Mouse (Mus musculus) embryo, embryonic 10 days (tissue): Measurements from ENCODE around the gene Minpp1.

Experiments
- DNase-seq: peaks from one replicate; pipeline ENCODE4 v3.0.0-alpha.2; 2015; ENCODE audit warnings: low spot score

The Minpp1 gene

GRCm38 (mm10) chr19:32489166-32489895 lies 3.8 kb downstream of the Minpp1 start:
- no peak for DNase-seq

DNA sequence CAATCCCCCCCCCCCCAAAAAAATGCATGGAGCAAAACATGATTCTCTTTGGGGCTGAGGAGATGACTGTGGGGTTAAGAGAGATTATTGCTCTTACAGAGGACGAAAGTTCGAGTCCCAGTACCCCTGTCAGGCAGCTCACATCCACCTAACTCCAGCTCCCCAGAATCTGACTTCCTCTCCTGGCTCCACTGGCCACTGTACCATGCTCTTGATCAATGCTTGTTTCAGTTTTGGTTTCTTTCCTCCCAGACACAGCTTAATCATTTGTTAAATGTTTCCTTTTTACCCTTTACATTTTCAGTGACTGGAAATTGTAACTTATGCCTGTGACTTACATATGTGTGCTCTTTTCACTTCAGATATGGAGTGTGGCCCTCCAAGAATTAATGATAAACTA lies 5.4 kb downstream of the Minpp1 start:
- DNase-seq: no peak

- no peak for DNase-seq
Measured at GRCm38 (mm10) chr19:32492339-32492738, 6.8 kb downstream of the Minpp1 start.

- DNase-seq: no peak
Measured at GRCm38 (mm10) chr19:32492981-32493380, 7.4 kb downstream of the Minpp1 start.

DNA sequence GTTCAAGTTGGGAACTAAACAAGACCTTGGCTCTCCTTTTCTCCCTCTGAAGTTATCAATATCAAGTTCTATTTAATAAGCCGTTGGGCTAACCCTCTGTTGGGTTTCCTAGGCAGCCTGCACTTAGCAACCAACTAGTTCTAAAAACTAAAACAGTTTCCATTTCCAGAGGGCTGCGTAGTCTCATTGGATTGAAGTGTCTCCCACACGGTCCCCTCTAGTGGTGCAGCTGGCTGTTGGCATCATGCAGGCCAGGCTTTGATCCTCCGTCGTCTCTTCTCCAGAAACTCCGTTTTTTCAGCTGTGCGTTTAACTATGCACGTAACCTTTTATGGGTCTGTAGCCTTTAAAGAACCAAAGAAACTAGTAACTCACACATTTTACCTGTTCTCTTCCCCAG lies 7.9 kb downstream of the Minpp1 start:
- DNase-seq: no peak

DNA sequence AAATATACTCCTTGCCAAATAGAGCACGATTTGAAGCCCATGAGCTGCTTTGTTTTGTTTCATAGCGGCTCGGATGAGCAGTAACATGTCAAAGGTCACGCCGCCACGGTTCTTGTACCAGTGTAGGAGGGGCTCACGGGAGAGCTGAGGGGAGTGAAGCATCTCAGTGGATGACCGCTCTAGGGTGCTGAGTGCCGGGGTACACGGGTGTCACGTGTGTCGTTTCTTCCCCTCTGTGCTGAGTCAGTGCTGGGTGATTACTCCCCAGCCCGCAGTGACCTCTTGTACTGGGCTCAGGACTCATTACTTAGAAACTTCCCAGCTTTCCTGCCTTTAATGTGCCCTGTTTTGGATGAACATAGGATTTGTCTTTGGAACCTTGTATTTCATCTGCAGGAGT lies 9.0 kb downstream of the Minpp1 start:
- DNase-seq: no peak

- DNase-seq: no peak
Measured at GRCm38 (mm10) chr19:32495034-32495433, 9.5 kb downstream of the Minpp1 start.

GRCm38 (mm10) chr19:32497411-32497810 lies 11.8 kb downstream of the Minpp1 start:
- no peak for DNase-seq

DNA sequence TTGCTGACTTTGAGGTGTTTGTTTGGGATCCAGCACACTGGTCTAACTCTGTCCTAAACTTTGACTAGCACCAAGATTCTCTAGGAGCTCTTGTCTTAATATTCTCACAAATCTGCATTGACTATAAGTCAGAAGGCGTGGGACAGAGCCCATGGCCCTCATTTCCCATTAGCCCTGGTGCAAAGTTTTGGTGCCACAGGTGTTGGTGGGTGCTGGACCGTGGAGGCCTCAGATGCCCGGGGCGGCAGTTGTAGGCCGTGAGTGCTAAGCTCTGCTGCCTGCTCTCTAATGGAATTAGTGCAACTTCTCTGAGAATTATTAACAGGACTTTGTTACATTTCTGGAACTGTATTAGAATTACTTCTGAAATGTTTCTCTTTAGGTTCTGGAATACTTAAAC lies 12.4 kb downstream of the Minpp1 start:
- no peak for DNase-seq

DNA sequence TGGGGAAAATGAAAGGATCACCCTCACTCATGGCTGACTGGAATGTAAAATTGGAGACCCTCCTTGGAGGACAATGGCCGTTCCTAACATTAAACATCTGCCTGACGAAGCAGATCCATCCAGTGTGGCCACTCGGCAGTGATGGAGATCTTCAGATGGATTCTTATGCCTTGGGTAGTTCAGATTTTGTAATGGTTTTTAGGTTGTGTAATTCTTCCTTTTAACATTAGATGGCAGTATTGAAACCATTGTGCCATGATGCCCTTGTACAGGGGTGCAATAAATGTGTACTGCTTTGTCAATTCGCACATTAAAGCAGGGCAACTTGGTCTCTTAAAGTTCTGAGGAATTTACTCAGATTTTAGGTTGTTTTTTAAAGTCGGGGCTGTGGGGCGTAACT lies 15.8 kb downstream of the Minpp1 start:
- peak; percentile 11 for DNase-seq

DNA sequence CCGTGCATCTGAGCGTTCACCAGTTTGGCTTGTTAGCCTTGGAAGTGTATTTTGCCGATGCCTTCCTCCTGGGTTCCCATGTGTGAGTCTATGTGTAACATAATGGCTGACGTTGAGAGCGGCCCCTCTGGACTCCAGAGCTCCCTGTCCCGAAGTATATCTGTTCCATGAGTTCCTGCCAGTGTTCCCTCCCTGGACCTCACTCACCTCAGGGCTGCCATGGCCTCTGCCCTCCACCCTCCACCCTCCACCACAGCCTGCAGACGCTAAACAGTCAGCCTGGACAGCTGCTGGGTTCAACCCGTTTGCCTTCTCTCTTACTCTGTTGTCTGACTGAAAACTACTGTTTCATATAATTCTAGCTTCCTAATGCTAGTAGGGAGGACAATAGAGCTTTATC lies 20.5 kb downstream of the Minpp1 start:
- DNase-seq: no peak

GRCm38 (mm10) chr19:32506514-32506913 lies 20.9 kb downstream of the Minpp1 start:
- no peak for DNase-seq

DNA sequence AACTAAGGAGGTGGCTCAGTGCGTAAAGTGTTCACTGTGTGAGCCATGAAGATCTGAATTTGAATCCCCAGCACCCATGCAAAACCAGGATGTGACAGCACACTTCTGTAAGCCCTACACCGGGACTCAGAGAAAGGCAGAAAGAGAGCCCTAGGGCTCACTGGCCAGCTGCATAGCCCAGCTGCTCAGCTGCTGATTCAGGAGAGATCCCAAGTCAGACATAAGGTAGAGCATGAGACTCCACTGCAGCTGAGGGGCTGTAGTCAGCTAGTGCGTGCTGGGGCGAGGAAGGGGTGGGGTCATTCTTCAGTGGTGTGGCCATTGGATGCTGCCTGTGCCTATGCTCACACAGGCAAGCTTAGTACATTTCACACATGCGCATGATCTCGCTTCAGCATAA lies 21.5 kb downstream of the Minpp1 start:
- DNase-seq: no peak

DNA sequence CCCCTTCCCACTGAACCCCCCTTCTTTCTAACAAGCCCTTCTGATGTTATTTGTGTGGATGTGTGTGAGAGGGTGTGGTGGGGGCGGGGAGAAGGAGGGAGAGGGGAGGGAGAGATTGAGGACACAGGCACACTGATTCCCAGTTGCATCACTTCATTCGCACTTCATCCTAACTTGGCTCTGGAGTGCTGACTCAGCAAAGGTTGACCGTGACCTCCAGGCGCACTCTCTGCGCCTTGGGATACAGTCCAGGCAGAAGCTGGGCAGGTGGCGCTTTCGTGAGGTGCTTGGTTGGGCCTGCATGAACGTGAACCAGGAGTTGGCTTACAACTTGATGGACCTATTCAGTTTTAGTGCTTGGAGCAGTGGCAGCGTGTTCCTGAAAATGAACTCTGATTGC lies 22.0 kb downstream of the Minpp1 start:
- DNase-seq: no peak

- DNase-seq: peak; percentile 19
Measured at GRCm38 (mm10) chr19:32510267-32510666, 24.7 kb downstream of the Minpp1 start.

DNA sequence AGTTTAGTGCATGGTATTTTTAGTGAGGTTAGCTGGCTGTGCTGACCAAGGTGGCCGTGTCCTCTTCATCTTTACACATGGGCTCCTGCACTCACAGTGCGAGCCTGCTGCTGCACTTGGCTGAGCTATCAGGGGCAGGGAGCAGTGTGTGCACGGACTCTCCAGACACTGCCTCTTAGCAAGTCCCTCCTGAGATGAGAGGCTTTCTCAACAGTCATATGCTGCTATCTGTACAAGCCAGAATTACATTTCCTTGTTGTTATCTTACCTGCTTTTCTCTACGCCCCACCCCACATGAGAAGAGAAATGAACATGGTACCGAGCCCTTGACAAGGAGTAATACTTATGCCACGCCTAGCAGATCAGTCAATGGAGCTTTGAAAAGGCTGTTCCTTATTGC lies 25.4 kb downstream of the Minpp1 start:
- DNase-seq: no peak

GRCm38 (mm10) chr19:32512518-32512917 lies 26.9 kb downstream of the Minpp1 start:
- DNase-seq: peak; percentile 23

DNA sequence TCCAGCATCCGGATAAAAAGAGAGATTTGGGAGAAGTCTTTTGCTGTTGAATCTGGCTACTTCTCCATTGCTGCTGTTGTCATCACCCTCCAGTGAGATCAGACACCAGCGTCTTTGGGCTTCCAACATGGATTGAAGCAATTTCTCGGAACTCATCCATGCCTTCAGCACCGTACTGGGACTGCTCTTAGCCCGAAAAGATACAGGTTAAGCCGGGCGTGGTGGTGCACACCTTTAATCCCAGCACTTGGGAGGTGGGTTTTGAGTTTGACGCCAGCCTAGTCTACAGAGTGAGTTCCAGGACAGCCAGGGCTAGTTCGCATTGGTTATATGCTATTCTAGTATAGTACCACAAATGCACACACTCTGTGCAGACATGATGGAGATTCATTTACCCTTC lies 31.0 kb downstream of the Minpp1 start:
- DNase-seq: no peak

- no peak for DNase-seq
Measured at GRCm38 (mm10) chr19:32521446-32521845, 35.9 kb downstream of the Minpp1 start.

GRCm38 (mm10) chr19:32522247-32522646 lies 36.7 kb downstream of the Minpp1 start:
- DNase-seq: no peak

- no peak for DNase-seq
Measured at GRCm38 (mm10) chr19:32522753-32523307, 37.3 kb downstream of the Minpp1 start.

GRCm38 (mm10) chr19:32523769-32524515 lies 38.4 kb downstream of the Minpp1 start:
- DNase-seq: no peak

DNA sequence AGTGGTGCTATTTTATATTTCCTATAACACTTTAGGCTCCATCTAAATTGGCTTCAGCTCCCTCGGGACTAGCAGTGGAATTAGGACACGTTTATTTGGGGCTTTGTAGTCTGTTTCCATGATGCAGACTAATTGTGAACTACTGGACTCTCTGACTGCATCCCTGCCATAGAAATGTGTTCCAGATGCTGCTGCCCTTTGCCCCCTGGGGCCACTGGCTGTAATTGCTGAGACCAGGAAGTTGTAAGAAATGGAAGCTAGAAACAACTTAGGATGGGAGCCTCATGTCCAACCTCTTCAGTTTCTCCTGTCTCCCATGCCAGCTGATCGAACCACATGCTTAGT lies 38.9 kb downstream of the Minpp1 start:
- DNase-seq: peak; percentile 59

- DNase-seq: no peak
Measured at GRCm38 (mm10) chr19:32527139-32527538, 41.6 kb downstream of the Minpp1 start.
